Mouse (Mus musculus): ENCODE measurements around the gene Ugt1a9. TPM values are rescaled to one million over a fixed set of nuclear protein-coding genes. Genes with fewer than 3 reads are reported as not detected.

The Ugt1a9 gene
- polyA plus RNA-seq, 1 experiment from 2014 or later, result 0.32 TPM

DNA sequence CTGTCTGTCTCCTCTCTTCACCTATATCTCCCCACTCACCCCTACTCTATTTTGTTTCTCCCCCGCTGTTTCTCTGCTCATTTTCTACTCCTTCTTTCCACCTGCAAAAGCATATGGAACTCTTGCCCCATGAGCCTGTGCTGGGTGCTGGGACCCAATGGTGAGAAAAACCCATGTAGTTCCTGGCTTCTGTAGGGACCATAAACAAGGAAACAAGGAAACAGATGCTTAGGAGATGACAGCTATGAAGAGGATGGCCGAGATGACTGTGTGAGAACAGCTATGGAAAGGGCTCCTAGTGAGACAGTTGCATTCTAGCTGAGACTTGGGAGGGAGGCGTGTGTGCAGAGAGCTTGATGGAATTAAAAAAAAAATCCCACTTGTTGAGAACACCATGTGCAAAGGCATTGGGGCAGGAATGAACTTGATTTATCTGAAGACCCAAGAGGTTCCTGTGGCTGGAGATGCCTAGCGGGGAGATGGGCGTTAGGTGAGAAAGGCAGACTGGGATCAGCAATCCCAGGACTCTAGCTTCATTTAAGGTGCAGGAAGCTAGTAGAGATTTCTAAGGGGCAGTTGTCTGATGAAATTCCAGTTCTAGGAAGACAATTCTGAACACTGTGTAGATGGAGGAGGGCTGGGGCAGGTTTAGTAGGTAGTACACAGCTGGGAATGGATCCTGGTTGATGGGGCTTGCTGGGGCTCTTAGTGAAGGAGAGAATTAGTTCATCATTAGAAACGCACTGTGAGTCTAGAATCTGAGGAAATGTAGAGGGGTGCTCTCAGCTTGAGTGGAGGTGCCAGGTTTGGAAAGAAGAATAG, 160.6 kb downstream of the Ugt1a9 start:
- ChIA-PET CTCF (interaction anchor here (1.1 to 1.5 kb wide), 2 partner anchors 9 to 32 kb away, joined by 3 to 4 read pairs; no protein-coding TSS in a partner anchor), POLR2A (interaction anchor here (1.0 kb wide), 1 partner anchor 21 kb away, joined by 3 read pairs; no protein-coding TSS in a partner anchor)
- no peak for TF ChIP-seq CTCF (IDR thresholded peaks at IDR 0.05)
- no peaks in the 10 kb centered on the region for H3K27me3 ChIP-seq
- no peak for DNase-seq (ENCODE audit: low read depth, low spot score)
- no peak for ATAC-seq
- in situ Hi-C loops (cut with MboI; ENCODE audit: low pct_unique_long_range_greater_than_20kb), result no loop called here

GRCm38 (mm10) chr1:88231803-88232499, 161.4 kb downstream of the Ugt1a9 start:
- ChIA-PET POLR2A (interaction anchor here (1.0 kb wide), 1 partner anchor 20 kb away, joined by 3 read pairs; no protein-coding TSS in a partner anchor), CTCF (interaction anchor here (1.0 to 1.3 kb wide), 3 partner anchors 9 to 16 kb away, joined by 3 to 4 read pairs (median 3); no protein-coding TSS in a partner anchor)
- in situ Hi-C loops (cut with MboI; ENCODE audit: low pct_unique_long_range_greater_than_20kb), result no loop called here
- DNase-seq (ENCODE audit: low read depth, low spot score) (no peak), ATAC-seq (no peak)
- no peaks in the 10 kb centered on the region for H3K27me3 ChIP-seq
- no peak for TF ChIP-seq CTCF (IDR thresholded peaks at IDR 0.05)

- H3K27me3 ChIP-seq, result no peaks in the 10 kb centered on the region
- CTCF ChIA-PET, result interaction anchor here (1.0 to 1.3 kb wide), 2 partner anchors 14 to 15 kb away, joined by 3 to 4 read pairs; no protein-coding TSS in a partner anchor
- ATAC-seq (no peak), DNase-seq (ENCODE audit: low read depth, low spot score) (no peak)
- in situ Hi-C loops (cut with MboI; ENCODE audit: low pct_unique_long_range_greater_than_20kb), result no loop called here
- POLR2A ChIA-PET, result no interaction called here
- no peak for TF ChIP-seq CTCF (IDR thresholded peaks at IDR 0.05)
Observed at GRCm38 (mm10) chr1:88232664-88233380, 162.2 kb downstream of the Ugt1a9 start.

DNA sequence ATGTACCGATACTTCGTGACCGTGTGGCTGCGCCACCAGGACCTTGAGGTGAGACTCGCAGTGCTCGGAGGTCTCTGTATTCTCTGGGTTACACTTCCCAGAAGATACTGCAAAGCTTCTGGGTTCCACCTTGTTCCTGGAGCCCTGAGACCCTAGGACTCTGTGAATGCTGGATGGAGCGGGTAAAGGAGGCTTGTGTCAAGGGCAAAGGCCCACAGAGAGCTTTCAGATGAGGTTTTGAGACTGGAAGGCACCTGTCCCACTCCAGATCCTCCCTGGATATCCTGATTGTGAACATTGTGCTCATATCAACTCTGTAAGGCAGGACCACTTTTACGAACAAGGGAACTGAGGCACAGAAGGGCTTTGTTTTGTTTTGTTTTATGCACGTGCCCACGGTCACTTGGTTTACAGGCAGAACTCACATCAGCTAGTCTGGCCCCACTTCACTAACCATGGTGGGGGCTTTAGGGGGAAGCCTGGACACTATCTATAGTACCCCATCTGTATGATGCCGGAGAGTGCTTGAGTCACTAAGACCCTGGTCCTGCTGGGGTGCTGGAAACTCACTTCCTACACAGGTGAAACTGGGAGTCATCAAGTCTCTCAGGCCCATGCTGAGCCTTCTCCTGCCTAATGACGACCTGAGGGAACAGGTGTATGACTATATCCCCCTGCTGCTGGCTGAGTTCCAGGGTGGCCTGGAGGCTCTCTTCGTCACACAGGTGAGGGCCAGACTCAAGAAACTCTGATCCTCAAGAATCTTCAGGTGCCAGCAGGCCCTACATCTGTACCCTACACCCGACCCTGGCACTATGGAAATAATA, 163.0 kb downstream of the Ugt1a9 start:
- ChIA-PET POLR2A (interaction anchor here (0.6 kb wide), 1 partner anchor 67 kb away, joined by 3 read pairs; no protein-coding TSS in a partner anchor), CTCF (interaction anchor here (1.3 to 1.4 kb wide), 2 partner anchors 10 to 20 kb away, joined by 3 read pairs; no protein-coding TSS in a partner anchor)
- DNase-seq (ENCODE audit: low read depth, low spot score) (no peak), ATAC-seq (no peak)
- no peak for TF ChIP-seq CTCF (IDR thresholded peaks at IDR 0.05)
- in situ Hi-C loops (cut with MboI; ENCODE audit: low pct_unique_long_range_greater_than_20kb), result no loop called here
- no peaks in the 10 kb centered on the region for H3K27me3 ChIP-seq

GRCm38 (mm10) chr1:88234248-88234610, 163.6 kb downstream of the Ugt1a9 start:
- TF ChIP-seq CTCF (IDR thresholded peaks at IDR 0.05), result no peak
- H3K27me3 ChIP-seq, result no peaks in the 10 kb centered on the region
- ChIA-PET CTCF (interaction anchor here (1.3 to 1.4 kb wide), 2 partner anchors 11 to 21 kb away, joined by 3 read pairs; no protein-coding TSS in a partner anchor), POLR2A (interaction anchor here (0.6 kb wide), 1 partner anchor 68 kb away, joined by 3 read pairs; no protein-coding TSS in a partner anchor)
- no peak for ATAC-seq
- in situ Hi-C loops (cut with MboI; ENCODE audit: low pct_unique_long_range_greater_than_20kb), result no loop called here
- DNase-seq (ENCODE audit: low read depth, low spot score), result no peak

GRCm38 (mm10) chr1:88234646-88235045, 164.0 kb downstream of the Ugt1a9 start:
- ChIA-PET CTCF (interaction anchor here (1.0 to 1.4 kb wide), 3 partner anchors 11 to 21 kb away, joined by 3 read pairs; no protein-coding TSS in a partner anchor), POLR2A (no interaction called here)
- no peak for TF ChIP-seq CTCF (IDR thresholded peaks at IDR 0.05)
- H3K27me3 ChIP-seq, result no peaks in the 10 kb centered on the region
- no peak for ATAC-seq
- in situ Hi-C loops (cut with MboI; ENCODE audit: low pct_unique_long_range_greater_than_20kb), result no loop called here
- DNase-seq (ENCODE audit: low read depth, low spot score), result no peak

GRCm38 (mm10) chr1:88235046-88235893, 164.7 kb downstream of the Ugt1a9 start:
- no peak for TF ChIP-seq CTCF (IDR thresholded peaks at IDR 0.05)
- in situ Hi-C loops (cut with MboI; ENCODE audit: low pct_unique_long_range_greater_than_20kb), result no loop called here
- H3K27me3 ChIP-seq, result no peaks in the 10 kb centered on the region
- ChIA-PET CTCF (interaction anchor here (1.0 to 1.4 kb wide), 4 partner anchors 12 to 22 kb away, joined by 3 read pairs; no protein-coding TSS in a partner anchor), POLR2A (interaction anchor here (0.6 to 1.0 kb wide), 2 partner anchors 15 to 42 kb away, joined by 4 read pairs; partner anchors contain the start of gene Hjurp)
- ATAC-seq (no peak), DNase-seq (ENCODE audit: low read depth, low spot score) (no peak)

DNA sequence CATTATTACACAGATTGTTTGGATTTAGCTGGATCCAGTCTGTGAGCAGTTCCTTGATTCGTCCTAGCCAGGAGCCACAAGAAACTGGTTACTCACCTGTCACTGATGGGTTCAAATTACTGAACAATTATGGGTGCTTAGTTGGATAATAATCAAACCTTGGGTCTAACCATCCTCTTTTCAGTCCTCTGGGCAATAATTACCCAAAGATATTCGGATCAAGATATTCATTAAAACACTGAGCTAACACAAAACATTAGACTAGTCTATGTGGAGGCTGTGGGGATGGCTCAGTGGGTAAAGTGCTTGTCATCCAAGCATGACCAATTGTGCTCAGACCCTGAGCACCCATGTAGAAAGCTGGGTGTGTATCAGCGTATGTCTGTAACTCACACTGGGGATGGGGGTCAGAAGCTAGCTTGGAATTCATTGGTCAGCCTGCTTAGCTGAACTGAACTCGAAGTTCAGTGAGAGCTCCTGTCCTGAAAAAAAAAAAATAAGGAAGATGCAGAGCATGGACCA, 165.4 kb downstream of the Ugt1a9 start:
- POLR2A ChIA-PET, result interaction anchor here (0.5 to 1.0 kb wide), 3 partner anchors 14 to 108 kb away, joined by 3 to 4 read pairs (median 4); partner anchors contain the start of gene Hjurp
- ATAC-seq, result no peak
- H3K27me3 ChIP-seq, result no peaks in the 10 kb centered on the region
- no peak for TF ChIP-seq CTCF (IDR thresholded peaks at IDR 0.05)
- in situ Hi-C loops (cut with MboI; ENCODE audit: low pct_unique_long_range_greater_than_20kb), result no loop called here
- CTCF ChIA-PET, result interaction anchor here (0.9 to 1.4 kb wide), 5 partner anchors 13 to 21 kb away, joined by 3 to 5 read pairs (median 3); no protein-coding TSS in a partner anchor
- no peak for DNase-seq (ENCODE audit: low read depth, low spot score)

Measured in Patski (cell line).